Mouse (Mus musculus) forebrain, embryonic 16.5 days (tissue): ENCODE results near the gene Fbxl20. TPM values are rescaled to one million over a fixed set of nuclear protein-coding genes. Genes with fewer than 3 reads are reported as not detected.
A peak's percentile ranks its signal among the peaks of the same experiment; 100 is the strongest.

ENCODE experiments used
- ATAC-seq: fragments of 200-750 bp; cut with Nextera tagmentation; 2 replicates; pipeline ENCODE4 v1.8.0; 2017; ENCODE audit warnings: mild to moderate bottlenecking, moderate library complexity
- H3K27ac ChIP-seq: fragments of 300-500 bp; sonication (generic); 2 replicates; pipeline ENCODE4 v1.5.1; 2014; ENCODE audit warnings: low read length, control low read depth
- H3K27me3 ChIP-seq: fragments of 300-500 bp; sonication (generic); replicated peaks from 2 replicates; pipeline ENCODE4 v1.6.1; 2014; ENCODE audit warnings: low read length; ENCODE audit not compliant: control insufficient read depth, insufficient read depth
- H3K36me3 ChIP-seq: fragments of 300-500 bp; sonication (generic); 2 replicates; pipeline ENCODE4 v1.6.1; 2014; ENCODE audit not compliant: control insufficient read depth, insufficient read depth
- H3K4me1 ChIP-seq: fragments of 300-500 bp; sonication (generic); replicated peaks from 2 replicates; pipeline ENCODE4 v1.6.1; 2014; ENCODE audit warnings: low read length; ENCODE audit not compliant: control insufficient read depth, insufficient read depth
- H3K4me2 ChIP-seq: fragments of 300-500 bp; sonication (generic); 2 replicates; pipeline ENCODE4 v1.6.1; 2014; ENCODE audit warnings: mild to moderate bottlenecking, low read length, control low read depth
- H3K4me3 ChIP-seq: fragments of 300-500 bp; sonication (generic); replicated peaks from 2 replicates; pipeline ENCODE4 v1.5.1; 2014; ENCODE audit warnings: mild to moderate bottlenecking, low read length, control low read depth
- H3K9ac ChIP-seq: fragments of 300-500 bp; sonication (generic); replicated peaks from 2 replicates; pipeline ENCODE4 v1.6.1; 2014; ENCODE audit warnings: low read depth, low read length, control low read depth
- H3K9me3 ChIP-seq: fragments of 300-500 bp; sonication (generic); 2 replicates; pipeline ENCODE4 v1.6.1; 2016; ENCODE audit warnings: low read length; ENCODE audit not compliant: control insufficient read depth
- WGBS: fragments of 180-500 bp; shearing (Covaris S2); extraction: QIAGEN DNeasy Blood & Tissue Kit; methylation state at CpG from one replicate; pipeline ENCODE4 v1.1.7; 2014; 5-methylcytosine and 5-hydroxymethylcytosine counted together
- polyA plus RNA-seq: library from polyadenylated mRNA; unstranded; fragments of >200 nt; fragmentation: Nextera tagmentation; extraction: Ambion mirVana; gene quantifications from 2 replicates; pipeline ENCODE4 v1.2.1, GENCODE M21; 2015

Fbxl20 gene
- polyA plus RNA-seq, 1 experiment from 2014 or later, result 32.1 TPM

GRCm38 (mm10) chr11:98046466-98046865 lies 103.7 kb downstream of the Fbxl20 start:
- Histone ChIP-seq H3K4me1 (peaks cover 13% of the 10 kb centered on the region), H3K9ac (no peak overlapping the region), H3K4me3 (no peak overlapping the region), H3K36me3 (no peaks in the 10 kb centered on the region), H3K27me3 (peaks cover 13% of the 10 kb centered on the region), H3K27ac (no peak overlapping the region), H3K9me3 (no peaks in the 10 kb centered on the region), H3K4me2 (no peak overlapping the region)
- no peak for ATAC-seq
- 57% methylated on average over 1 of the region's 1 CpGs for WGBS

GRCm38 (mm10) chr11:98045596-98045995 lies 104.6 kb downstream of the Fbxl20 start:
- Histone ChIP-seq H3K4me3 (no peak overlapping the region), H3K4me1 (peaks cover 12% of the 10 kb centered on the region), H3K9ac (no peak overlapping the region), H3K9me3 (no peaks in the 10 kb centered on the region), H3K27ac (no peak overlapping the region), H3K27me3 (peaks cover 5% of the 10 kb centered on the region; the same call in 1 of the 2 replicates), H3K4me2 (no peak overlapping the region), H3K36me3 (no peaks in the 10 kb centered on the region)
- no peak for ATAC-seq
- WGBS, result 64% methylated on average over 4 of the region's 4 CpGs

- Histone ChIP-seq H3K9ac (no peak overlapping the region), H3K9me3 (no peaks in the 10 kb centered on the region), H3K4me3 (no peak overlapping the region), H3K27me3 (no peaks in the 10 kb centered on the region), H3K27ac (no peak overlapping the region), H3K36me3 (no peaks in the 10 kb centered on the region), H3K4me1 (peaks cover 12% of the 10 kb centered on the region), H3K4me2 (no peak overlapping the region)
- WGBS, result 64% methylated on average over 5 of the region's 5 CpGs
- ATAC-seq, result no peak
Observed at GRCm38 (mm10) chr11:98044074-98044473, 106.1 kb downstream of the Fbxl20 start.

DNA sequence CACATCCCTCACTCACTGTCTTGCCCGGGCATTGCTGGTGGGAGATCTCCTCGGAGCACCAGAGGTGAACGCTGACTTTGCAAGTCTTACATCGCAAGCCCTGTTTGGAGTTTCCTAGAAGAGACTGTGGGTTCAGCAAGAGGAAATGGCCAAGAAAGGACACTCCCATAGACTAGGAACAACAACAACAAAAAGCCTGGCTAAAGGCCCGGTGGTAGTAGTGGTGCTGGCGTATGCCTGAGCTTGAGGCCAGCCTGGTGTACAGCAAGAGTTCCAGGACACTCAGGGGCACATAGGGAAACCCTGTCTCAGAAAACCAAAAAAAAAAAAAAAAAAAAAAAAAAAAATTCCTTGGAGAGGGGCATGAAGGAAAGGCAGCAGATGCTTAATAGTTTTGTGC lies 107.5 kb downstream of the Fbxl20 start:
- peaks cover 6% of the 10 kb centered on the region; the same call in 1 of the 2 replicates for H3K4me1 ChIP-seq
- no peak overlapping the region for H3K27ac ChIP-seq
- no peak overlapping the region for H3K4me3 ChIP-seq
- ATAC-seq, result no peak
- no peaks in the 10 kb centered on the region for H3K27me3 ChIP-seq
- no peaks in the 10 kb centered on the region for H3K36me3 ChIP-seq
- WGBS, result 74% methylated on average over 6 of the region's 6 CpGs
- H3K4me2 ChIP-seq, result no peak overlapping the region
- no peak overlapping the region for H3K9ac ChIP-seq
- H3K9me3 ChIP-seq, result no peaks in the 10 kb centered on the region

DNA sequence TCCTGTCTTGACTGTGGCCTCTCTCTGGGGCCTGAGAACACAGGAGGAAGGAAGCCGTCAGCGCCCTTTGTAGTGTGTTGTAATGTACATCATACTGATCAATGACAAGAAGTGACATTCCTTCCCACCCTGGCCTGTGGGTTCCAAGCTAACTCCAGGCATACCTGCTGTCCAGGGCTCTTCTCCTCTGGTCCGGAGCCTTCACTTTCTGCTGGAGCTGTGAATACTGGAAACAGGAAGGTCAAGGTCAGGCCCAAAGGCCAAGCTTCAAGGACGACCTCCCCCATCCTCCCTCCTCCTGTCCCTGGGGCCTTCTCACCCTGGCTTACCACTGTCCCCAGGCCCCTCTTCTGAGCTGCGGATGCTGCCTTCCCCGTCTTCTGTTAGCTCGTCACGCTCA lies 109.2 kb downstream of the Fbxl20 start:
- ATAC-seq, result no peak
- no peak overlapping the region for H3K27ac ChIP-seq
- no peak overlapping the region for H3K4me3 ChIP-seq
- no peak overlapping the region for H3K4me2 ChIP-seq
- H3K4me1 ChIP-seq, result peaks cover 10% of the 10 kb centered on the region
- H3K9me3 ChIP-seq, result no peaks in the 10 kb centered on the region
- peaks cover 3% of the 10 kb centered on the region; the same call in 1 of the 2 replicates for H3K27me3 ChIP-seq
- no peak overlapping the region for H3K9ac ChIP-seq
- H3K36me3 ChIP-seq, result no peaks in the 10 kb centered on the region
- WGBS, result 76% methylated on average over 8 of the region's 8 CpGs

GRCm38 (mm10) chr11:98037871-98038270 lies 112.3 kb downstream of the Fbxl20 start:
- Histone ChIP-seq H3K9ac (no peak overlapping the region), H3K36me3 (no peaks in the 10 kb centered on the region), H3K27me3 (peaks cover 3% of the 10 kb centered on the region; the same call in 1 of the 2 replicates), H3K4me3 (no peak overlapping the region), H3K27ac (no peak overlapping the region), H3K4me1 (peaks cover 22% of the 10 kb centered on the region), H3K4me2 (no peak overlapping the region), H3K9me3 (no peaks in the 10 kb centered on the region)
- no peak for ATAC-seq
- 63% methylated on average over 14 of the region's 14 CpGs for WGBS

GRCm38 (mm10) chr11:98035977-98036377 lies 114.2 kb downstream of the Fbxl20 start:
- peaks cover 3% of the 10 kb centered on the region; the same call in 1 of the 2 replicates for H3K27me3 ChIP-seq
- H3K4me1 ChIP-seq, result peaks cover 25% of the 10 kb centered on the region
- H3K36me3 ChIP-seq, result peaks cover 3% of the 10 kb centered on the region
- WGBS, result under 1% methylated on average over 27 of the region's 27 CpGs
- H3K9ac ChIP-seq, result peak overlapping the region; percentile 63
- ATAC-seq, result peak; percentile 39
- no peak overlapping the region for H3K27ac ChIP-seq
- peak overlapping the region; percentile 73 for H3K4me2 ChIP-seq
- peak overlapping the region; percentile 44 for H3K4me3 ChIP-seq
- H3K9me3 ChIP-seq, result no peaks in the 10 kb centered on the region

DNA sequence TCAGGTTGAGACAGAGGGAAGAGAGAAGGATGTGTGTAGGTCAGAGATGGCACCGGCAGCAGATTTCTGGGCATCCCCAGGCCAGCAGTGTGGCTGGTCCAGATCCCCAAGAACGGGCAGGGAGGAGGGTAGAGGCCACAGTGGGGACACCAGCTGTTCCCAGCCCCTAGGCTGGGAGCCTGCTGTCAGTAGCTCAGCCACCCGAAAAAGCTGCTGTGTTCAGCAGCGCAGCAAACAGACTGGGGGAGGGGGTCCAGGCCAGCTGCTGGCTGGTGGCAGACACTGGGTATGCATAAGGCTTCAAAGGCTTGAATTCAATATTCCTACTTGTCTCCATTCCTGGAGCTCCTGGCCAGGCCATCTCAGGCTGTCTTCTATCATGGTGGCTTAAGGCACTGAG lies 115.4 kb downstream of the Fbxl20 start:
- Histone ChIP-seq H3K4me1 (peaks cover 25% of the 10 kb centered on the region), H3K36me3 (peaks cover 8% of the 10 kb centered on the region), H3K9ac (no peak overlapping the region), H3K4me3 (no peak overlapping the region), H3K27me3 (peaks cover 3% of the 10 kb centered on the region; the same call in 1 of the 2 replicates), H3K4me2 (no peak overlapping the region), H3K27ac (no peak overlapping the region), H3K9me3 (no peaks in the 10 kb centered on the region)
- peak; percentile 55 for ATAC-seq
- WGBS, result 24% methylated on average over 4 of the region's 4 CpGs

- H3K4me3 ChIP-seq, result no peak overlapping the region
- H3K36me3 ChIP-seq, result peaks cover 15% of the 10 kb centered on the region
- ATAC-seq, result no peak
- H3K9ac ChIP-seq, result no peak overlapping the region
- H3K27ac ChIP-seq, result no peak overlapping the region
- 83% methylated on average over 5 of the region's 5 CpGs for WGBS
- H3K4me1 ChIP-seq, result peaks cover 25% of the 10 kb centered on the region
- H3K9me3 ChIP-seq, result no peaks in the 10 kb centered on the region
- H3K27me3 ChIP-seq, result peaks cover 3% of the 10 kb centered on the region; the same call in 1 of the 2 replicates
- no peak overlapping the region for H3K4me2 ChIP-seq
Observed at GRCm38 (mm10) chr11:98034061-98034460, 116.1 kb downstream of the Fbxl20 start.
